Mouse (Mus musculus): ENCODE results near the gene Iqck. TPM values are rescaled to one million over a fixed set of nuclear protein-coding genes. Genes with fewer than 3 reads are reported as not detected.

The Iqck gene
- polyA plus RNA-seq, 1 experiment from 2014 or later: 2.0 TPM

DNA sequence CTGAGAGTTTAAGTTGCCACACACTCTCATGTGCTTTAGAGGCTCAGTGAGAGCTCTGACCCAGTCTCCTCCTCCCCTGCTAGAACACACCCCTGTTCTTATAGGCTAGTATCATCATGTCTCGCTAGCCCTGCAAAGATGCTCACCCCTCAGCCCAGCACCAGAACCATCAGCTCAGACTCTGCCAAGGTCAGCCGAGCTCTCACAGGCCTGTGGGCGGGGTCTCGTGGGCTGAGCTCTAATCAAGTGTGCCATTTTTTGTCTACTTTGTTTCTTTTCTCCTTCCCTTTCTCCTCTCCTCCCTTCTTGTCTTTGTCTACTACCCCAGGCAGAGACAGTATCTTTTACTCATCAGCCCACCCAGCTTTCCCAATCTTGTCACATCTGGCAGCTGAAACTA is 130.2 kb downstream of the Iqck start:
- 71% methylated on average over 4 of the region's 4 CpGs for WGBS
- Histone ChIP-seq H3K9me3 (no peaks in the 10 kb centered on the region), H3K4me3 (replicated peaks) (no peak overlapping the region), H3K27ac (no peak overlapping the region), H3K4me1 (0 out of 2 replicates have a peak, but pooled peaks cover 5% of the 10 kb centered on the region), H3K4me2 (no peak overlapping the region), H3K36me3 (0 out of 2 replicates have a peak, but pooled peaks cover 8% of the 10 kb centered on the region), H3K27me3 (replicated peaks) (no peaks in the 10 kb centered on the region), H3K9ac (no peak overlapping the region)
- ATAC-seq (ENCODE audit: insufficient read depth, low FRiP score, low read depth): no peak

DNA sequence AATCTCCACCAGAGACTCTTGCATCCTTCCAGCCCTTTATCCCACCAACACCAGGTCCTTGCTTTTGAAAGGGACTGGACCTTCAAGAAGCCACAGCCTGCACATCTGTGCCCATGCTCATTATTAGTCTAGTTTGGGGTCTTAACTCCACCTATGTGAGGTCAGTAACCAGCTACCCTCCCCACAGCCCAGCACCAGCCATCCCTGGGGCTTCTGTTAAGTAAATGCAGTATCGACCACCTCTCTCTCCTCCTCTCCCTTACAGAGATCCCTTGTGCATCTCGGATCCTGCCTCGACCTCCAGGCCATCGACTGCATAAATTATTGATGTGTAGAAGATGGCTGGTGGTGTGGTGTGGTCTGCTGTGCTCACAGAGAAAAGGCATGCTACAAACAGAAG is 130.8 kb downstream of the Iqck start:
- 77% methylated on average over 4 of the region's 4 CpGs for WGBS
- Histone ChIP-seq H3K9me3 (no peaks in the 10 kb centered on the region), H3K4me2 (no peak overlapping the region), H3K4me1 (0 out of 2 replicates have a peak, but pooled peaks cover 5% of the 10 kb centered on the region), H3K27ac (no peak overlapping the region), H3K27me3 (replicated peaks) (no peaks in the 10 kb centered on the region), H3K36me3 (0 out of 2 replicates have a peak, but pooled peaks cover 8% of the 10 kb centered on the region), H3K9ac (no peak overlapping the region), H3K4me3 (replicated peaks) (no peak overlapping the region)
- ATAC-seq (ENCODE audit: insufficient read depth, low FRiP score, low read depth): no peak

DNA sequence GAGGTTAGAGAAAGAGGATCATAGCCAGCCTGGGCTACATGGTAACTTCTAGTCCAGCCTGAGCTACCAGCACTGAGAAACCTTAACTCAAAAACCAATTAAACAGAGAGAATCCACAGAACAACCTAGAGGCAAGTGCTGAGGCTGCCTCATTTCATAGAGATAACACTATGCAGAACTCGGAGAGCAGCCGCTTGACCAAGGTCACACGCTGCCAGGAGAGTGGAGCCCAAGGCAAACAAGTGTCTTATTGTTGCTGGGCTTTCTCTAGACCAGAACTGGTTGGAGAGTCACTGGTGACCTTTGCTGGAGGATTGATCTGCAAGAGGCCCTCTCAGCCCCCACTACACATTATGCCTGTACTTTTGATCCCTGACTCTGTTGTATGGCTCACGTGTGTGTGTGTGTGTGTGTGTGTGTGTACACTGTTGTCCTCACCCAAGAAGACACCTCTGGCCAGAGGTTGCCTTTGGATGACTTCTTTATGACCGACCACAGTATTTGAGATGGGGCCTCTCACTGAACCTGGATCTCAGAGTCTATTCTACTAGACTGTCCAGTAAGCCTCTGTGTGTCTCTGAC is 133.8 kb downstream of the Iqck start:
- no peak overlapping the region for H3K27ac ChIP-seq
- no peak overlapping the region for H3K9ac ChIP-seq
- no peaks in the 10 kb centered on the region for H3K9me3 ChIP-seq
- peaks cover 24% of the 10 kb centered on the region for H3K4me1 ChIP-seq
- H3K4me3 ChIP-seq (replicated peaks): no peak overlapping the region
- no peak for ATAC-seq (ENCODE audit: insufficient read depth, low FRiP score, low read depth)
- H3K27me3 ChIP-seq (replicated peaks): no peaks in the 10 kb centered on the region
- no peak overlapping the region for H3K4me2 ChIP-seq
- 58% methylated on average over 5 of the region's 5 CpGs for WGBS
- H3K36me3 ChIP-seq: no peaks in the 10 kb centered on the region

DNA sequence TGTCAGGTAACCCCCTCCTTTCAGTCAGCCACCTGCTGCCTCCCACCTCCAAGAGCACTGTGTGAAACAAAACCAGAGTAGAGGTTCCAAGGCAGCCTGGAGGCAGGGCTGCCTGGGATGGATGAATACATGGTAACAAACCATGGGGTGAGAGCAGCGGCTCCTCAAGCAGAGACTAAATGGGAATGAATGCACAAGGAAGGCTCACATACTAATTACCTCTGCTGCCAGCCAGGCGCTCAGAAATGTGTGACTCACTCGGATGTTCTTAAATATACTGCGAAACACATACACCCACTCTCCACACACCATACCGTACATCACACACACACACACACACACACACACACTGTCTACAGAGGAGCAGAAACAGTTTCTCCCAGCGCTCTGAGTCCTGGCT is 134.7 kb downstream of the Iqck start:
- Histone ChIP-seq H3K4me1 (peaks cover 27% of the 10 kb centered on the region), H3K4me3 (replicated peaks) (no peak overlapping the region), H3K36me3 (no peaks in the 10 kb centered on the region), H3K9me3 (no peaks in the 10 kb centered on the region), H3K9ac (no peak overlapping the region), H3K27ac (no peak overlapping the region), H3K27me3 (replicated peaks) (no peaks in the 10 kb centered on the region), H3K4me2 (no peak overlapping the region)
- WGBS: 71% methylated on average over 6 of the region's 6 CpGs
- no peak for ATAC-seq (ENCODE audit: insufficient read depth, low FRiP score, low read depth)

DNA sequence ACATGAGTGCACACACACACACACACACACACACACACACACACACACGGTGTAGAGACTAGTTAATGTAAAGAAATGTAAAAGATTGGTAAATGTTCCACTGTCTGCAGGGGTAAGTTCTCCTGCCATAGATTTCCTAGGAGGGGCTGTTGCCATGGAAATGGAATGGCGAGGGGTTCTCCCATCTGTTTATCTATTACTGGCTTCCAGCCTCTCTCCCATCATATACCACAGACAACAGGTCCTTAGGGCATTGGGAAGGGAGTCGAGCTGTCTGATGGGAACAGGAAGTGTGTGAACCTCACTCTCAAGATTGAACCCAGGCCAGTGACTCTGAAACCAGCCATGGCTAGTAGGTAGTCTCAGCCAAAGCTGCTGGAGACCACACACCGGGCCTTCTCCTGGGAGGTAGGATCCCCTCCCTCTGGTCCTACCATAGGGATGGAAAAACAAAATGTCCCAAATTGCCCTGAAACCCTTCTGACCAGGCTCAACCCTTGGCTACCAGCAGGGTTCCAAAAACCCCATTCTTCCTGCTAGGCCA is 135.9 kb downstream of the Iqck start:
- H3K27me3 ChIP-seq (replicated peaks): no peaks in the 10 kb centered on the region
- ATAC-seq (ENCODE audit: insufficient read depth, low FRiP score, low read depth): no peak
- no peak overlapping the region for H3K9ac ChIP-seq
- no peak overlapping the region for H3K4me3 ChIP-seq (replicated peaks)
- H3K4me1 ChIP-seq: peaks cover 36% of the 10 kb centered on the region
- no peak overlapping the region for H3K27ac ChIP-seq
- H3K36me3 ChIP-seq: no peaks in the 10 kb centered on the region
- H3K9me3 ChIP-seq: no peaks in the 10 kb centered on the region
- no peak overlapping the region for H3K4me2 ChIP-seq
- 51% methylated on average over 4 of the region's 4 CpGs for WGBS

DNA sequence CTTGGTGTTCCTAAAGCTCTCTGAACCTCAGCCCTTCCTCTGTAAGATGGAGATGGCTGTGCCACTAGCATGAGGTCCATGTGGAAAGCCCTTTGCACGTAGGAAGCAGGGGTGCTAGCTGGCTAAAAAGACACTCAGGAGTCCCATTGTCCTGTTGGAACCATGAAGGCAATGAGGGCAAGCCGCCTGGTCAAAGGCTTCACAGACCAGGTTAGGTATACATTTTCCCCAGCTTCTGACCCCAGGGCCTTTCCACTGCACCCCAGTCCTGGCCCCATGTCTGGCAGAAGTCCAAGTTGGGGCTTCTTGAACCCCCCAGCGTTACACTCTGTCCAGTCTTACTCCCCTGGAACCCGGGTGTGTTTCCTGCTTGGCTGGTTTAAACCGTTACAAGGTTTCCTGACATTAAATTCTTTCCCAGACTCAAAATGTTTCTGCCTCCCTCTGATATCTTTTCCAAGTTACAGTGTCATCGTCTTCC is 136.6 kb downstream of the Iqck start:
- H3K4me3 ChIP-seq (replicated peaks): no peak overlapping the region
- no peak overlapping the region for H3K4me2 ChIP-seq
- peaks cover 36% of the 10 kb centered on the region for H3K4me1 ChIP-seq
- WGBS: 52% methylated on average over 6 of the region's 6 CpGs
- no peaks in the 10 kb centered on the region for H3K36me3 ChIP-seq
- no peak overlapping the region for H3K27ac ChIP-seq
- no peak overlapping the region for H3K9ac ChIP-seq
- no peaks in the 10 kb centered on the region for H3K27me3 ChIP-seq (replicated peaks)
- H3K9me3 ChIP-seq: no peaks in the 10 kb centered on the region
- ATAC-seq (ENCODE audit: insufficient read depth, low FRiP score, low read depth): no peak

DNA sequence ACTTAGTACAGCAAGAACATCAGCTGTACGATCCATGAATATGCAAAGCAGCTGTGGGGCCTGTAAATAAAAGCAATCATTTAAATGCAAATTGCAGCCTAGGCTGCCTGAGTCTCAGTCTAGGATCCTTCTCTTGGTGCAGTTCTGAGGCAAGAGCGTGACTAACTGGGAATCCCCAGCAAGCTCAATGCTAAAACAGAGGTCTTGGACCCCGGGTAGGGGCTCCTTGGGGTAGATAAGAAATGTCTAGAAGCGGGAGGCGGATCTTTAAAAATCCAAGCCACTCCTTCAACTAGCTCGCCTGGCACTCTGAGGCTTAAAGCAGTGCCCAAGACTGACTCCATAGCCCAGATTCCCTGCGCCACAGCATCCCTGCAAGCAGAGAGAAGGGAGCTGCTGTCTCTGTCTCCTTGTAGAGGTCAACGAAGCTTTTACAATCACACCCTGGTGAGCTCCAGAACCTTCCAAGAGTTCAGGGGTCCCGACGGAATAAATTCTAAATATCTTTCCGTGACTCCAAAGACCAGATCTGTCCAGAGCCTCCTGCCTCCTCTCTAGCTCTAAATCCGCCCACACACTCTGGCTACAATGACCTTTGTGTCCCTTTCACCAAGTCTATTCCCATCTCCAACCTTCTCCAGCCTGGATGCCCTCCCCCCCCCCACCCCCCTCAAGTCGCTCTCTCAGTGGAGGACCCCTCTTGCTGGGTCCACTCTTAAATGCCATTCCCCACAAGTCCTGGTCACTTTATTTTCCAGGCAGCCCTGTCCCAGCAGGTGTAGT is 137.3 kb downstream of the Iqck start:
- no peak for ATAC-seq (ENCODE audit: insufficient read depth, low FRiP score, low read depth)
- H3K27me3 ChIP-seq (replicated peaks): no peaks in the 10 kb centered on the region
- H3K4me3 ChIP-seq (replicated peaks): no peak overlapping the region
- no peak overlapping the region for H3K27ac ChIP-seq
- H3K4me2 ChIP-seq: peak overlapping the region; percentile 93; the same call in 1 of the 2 replicates
- WGBS: 55% methylated on average over 13 of the region's 13 CpGs
- H3K4me1 ChIP-seq: peaks cover 36% of the 10 kb centered on the region
- H3K9ac ChIP-seq: no peak overlapping the region
- no peaks in the 10 kb centered on the region for H3K9me3 ChIP-seq
- no peaks in the 10 kb centered on the region for H3K36me3 ChIP-seq

DNA sequence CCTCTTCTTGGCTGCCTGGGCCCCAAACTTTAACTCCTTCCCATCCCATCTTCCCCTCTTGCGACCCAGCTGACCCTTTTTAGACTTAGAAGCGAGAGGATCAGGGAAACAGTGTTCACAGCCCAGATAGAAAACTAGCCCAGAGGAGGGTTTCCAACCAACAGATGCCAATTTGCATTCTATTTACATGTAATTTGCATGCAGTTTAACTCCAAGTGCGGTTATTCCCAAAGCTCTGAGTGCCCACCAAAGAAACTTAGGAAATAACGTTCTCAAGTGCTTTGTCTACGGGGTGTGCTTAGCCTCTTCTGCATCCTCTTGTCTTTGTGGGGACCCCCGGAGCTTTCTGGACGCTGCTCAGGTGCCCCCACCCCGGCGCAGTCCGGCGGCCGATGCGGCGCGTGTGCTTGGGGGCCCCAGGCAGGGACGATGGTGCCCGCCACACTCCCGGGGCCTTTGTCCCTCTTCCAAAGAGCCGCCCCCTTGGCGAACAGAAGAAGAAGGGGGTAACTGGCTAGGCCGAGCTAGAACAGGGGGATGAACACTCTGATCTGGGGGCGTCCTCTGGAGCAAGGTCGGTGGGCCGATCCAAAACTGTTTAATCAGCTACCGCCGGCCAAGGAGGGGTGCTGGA is 138.2 kb downstream of the Iqck start:
- Histone ChIP-seq H3K27ac (no peak overlapping the region), H3K4me2 (peak overlapping the region; percentile 93), H3K4me1 (peaks cover 36% of the 10 kb centered on the region), H3K9ac (peak overlapping the region; percentile 61), H3K4me3 (replicated peaks) (peak overlapping the region; percentile 68), H3K27me3 (replicated peaks) (no peaks in the 10 kb centered on the region), H3K36me3 (no peaks in the 10 kb centered on the region), H3K9me3 (no peaks in the 10 kb centered on the region)
- 6% methylated on average over 26 of the region's 26 CpGs for whole genome bisulfite sequencing
- ATAC-seq (ENCODE audit: insufficient read depth, low FRiP score, low read depth): no peak

DNA sequence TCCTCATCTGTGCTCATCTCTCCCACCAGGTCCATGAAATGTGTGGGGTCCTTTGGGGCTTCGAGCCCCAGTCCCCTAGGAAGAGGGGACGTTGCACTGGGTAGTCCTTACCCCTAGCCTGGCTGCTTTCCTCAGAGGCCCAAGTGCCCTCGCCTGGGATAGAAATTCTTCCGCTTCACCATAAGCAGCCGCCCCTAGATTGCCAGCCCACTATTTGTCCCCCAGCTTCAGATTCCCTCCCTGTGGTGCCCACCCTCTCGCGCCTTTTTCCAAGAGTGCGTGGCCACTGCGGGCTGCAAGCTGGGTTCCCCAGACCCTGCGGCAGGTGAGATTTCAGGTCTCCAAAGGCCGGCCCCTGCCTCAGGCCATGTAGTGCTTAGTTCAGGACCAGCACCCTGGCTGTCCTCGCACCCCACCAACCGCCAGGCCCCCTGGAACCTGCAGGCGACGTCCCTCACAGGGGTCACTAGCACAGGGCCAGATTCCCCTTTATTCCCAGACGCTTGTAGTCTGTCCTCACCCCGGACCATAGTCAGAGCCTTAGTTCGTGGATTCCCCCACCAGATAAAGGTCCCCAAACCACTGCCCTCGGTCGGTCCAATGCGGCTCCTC is 138.8 kb downstream of the Iqck start:
- WGBS: 3% methylated on average over 21 of the region's 21 CpGs

DNA sequence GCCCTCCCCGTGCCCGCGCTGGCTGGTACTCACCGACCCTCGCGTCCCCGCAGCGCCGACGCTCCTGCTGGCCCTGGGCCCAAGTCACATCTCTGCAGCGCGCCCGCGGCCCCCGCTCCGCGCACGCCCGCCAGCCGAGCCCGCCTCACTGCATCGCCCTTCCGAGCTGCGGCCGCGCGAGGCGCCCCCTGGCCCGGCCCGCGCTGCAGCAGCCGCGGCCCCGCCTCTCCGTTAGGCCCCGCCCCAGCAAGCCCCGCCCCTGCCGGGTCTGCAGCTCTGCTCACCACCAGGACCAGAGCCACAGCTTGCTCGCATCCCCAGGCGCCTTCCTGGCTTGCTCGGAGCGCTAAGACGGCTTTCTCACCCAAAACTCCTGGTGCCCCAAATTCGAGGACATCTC is 139.5 kb downstream of the Iqck start, which contains the start of gene Gprc5b:
Gene Gprc5b (minus strand): TSS at position 205 of the 400 bp plus-strand sequence.
- Histone ChIP-seq H3K36me3 (no peaks in the 10 kb centered on the region), H3K27me3 (replicated peaks) (no peaks in the 10 kb centered on the region), H3K4me2 (peak within 1 kb of the TSS; percentile 93), H3K4me1 (peaks cover 31% of the 10 kb centered on the region), H3K9ac (peak within 1 kb of the TSS; percentile 61), H3K27ac (no peak within 1 kb of the TSS), H3K4me3 (replicated peaks) (peak within 1 kb of the TSS; percentile 68), H3K9me3 (no peaks in the 10 kb centered on the region)
- under 1% methylated on average over 42 of the region's 44 CpGs for WGBS
- peak; percentile 92 for ATAC-seq (ENCODE audit: insufficient read depth, low FRiP score, low read depth)

More for the DNA sequence above, 138.8 kb downstream of the Iqck start:
- Histone ChIP-seq H3K27me3 (replicated peaks) (no peaks in the 10 kb centered on the region), H3K4me1 (peaks cover 31% of the 10 kb centered on the region), H3K9ac (peak overlapping the region; percentile 61), H3K4me2 (peak overlapping the region; percentile 93), H3K4me3 (replicated peaks) (peak overlapping the region; percentile 68), H3K9me3 (no peaks in the 10 kb centered on the region), H3K27ac (no peak overlapping the region), H3K36me3 (no peaks in the 10 kb centered on the region)
- peak; percentile 2; the same call in 1 of the 2 replicates for ATAC-seq (ENCODE audit: insufficient read depth, low FRiP score, low read depth)

DNA sequence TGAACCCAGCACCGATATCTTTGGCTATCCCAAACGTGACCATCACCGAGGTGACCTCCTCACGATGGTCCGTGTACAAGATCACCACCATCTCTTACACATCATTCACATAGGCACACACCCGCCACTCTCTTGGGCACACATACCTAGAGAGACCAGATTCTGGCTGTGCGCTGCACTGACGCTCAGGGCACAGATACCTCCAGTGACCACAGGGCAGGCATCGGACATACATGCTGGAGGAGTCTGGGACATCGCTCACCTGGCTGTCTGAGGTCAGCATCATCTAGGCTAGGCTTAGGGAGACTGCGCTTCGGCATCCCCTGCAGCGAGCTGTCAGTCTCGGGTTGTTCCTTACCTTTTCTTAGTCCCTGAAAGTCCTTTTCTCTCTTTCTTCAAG is 140.1 kb downstream of the Iqck start:
- ATAC-seq (ENCODE audit: insufficient read depth, low FRiP score, low read depth): peak; percentile 1; the same call in 1 of the 2 replicates
- Histone ChIP-seq H3K4me1 (peaks cover 31% of the 10 kb centered on the region), H3K27me3 (replicated peaks) (no peaks in the 10 kb centered on the region), H3K27ac (no peak overlapping the region), H3K4me3 (replicated peaks) (peak overlapping the region; percentile 68; the same call in 1 of the 2 replicates), H3K9ac (peak overlapping the region; percentile 7; the same call in 1 of the 2 replicates), H3K9me3 (no peaks in the 10 kb centered on the region), H3K36me3 (no peaks in the 10 kb centered on the region), H3K4me2 (peak overlapping the region; percentile 93)
- 8% methylated on average over 14 of the region's 14 CpGs for WGBS
